In genomic region chr13:73488707-73489106, GRCm38 (mm10) we compare ENCODE assay signal across 27 mouse cellular contexts. TPM values are rescaled to one million over a fixed set of nuclear protein-coding genes. Genes with fewer than 3 reads are reported as not detected.
DNase-seq lines count a peak whose midpoint lies in the region; ATAC-seq lines count a peak whose summit lies in the region.
"Had no signal": no experiment of that assay in that cellular context is flagged by ENCODE, and none has a peak within 500 bp of the region (broad histone marks: within the 10 kb centered on the region; RNA-seq: fewer than 3 reads in every experiment).

No protein-coding gene starts in this region.

- WGBS in liver, embryonic 13.5 days (ENCODE audit: insufficient replicate concordance), result 59% methylated on average over 9 of the region's 9 CpGs
- WGBS in liver, embryonic 11.5 days, result 72% methylated on average over 9 of the region's 9 CpGs
- 91% methylated on average over 9 of the region's 9 CpGs for WGBS in forebrain, embryonic 16.5 days

- no peak for DNase-seq in liver, embryonic 13.5 days
- no peak for DNase-seq in liver, embryonic 11.5 days (ENCODE audit: low spot score)
- no peak for DNase-seq in ovary, adult 18-20 months (ENCODE audit: low spot score)
- no peak for DNase-seq in heart, postnatal 4 days
- DNase-seq: adrenal gland, postnatal 14 days; cerebellum, adult 2 months; gastrocnemius, postnatal 36 days; kidney, postnatal 4 days; lung, adult 18-20 months; lung, postnatal 14 days; right cerebral cortex, postnatal 25 days had no signal

- peaks cover 100% of the 10 kb centered on the region for H3K36me3 ChIP-seq in liver, embryonic 13.5 days
- H3K36me3 ChIP-seq in liver, embryonic 11.5 days (ENCODE audit: control insufficient read depth, insufficient read depth, low read length), result peaks cover 55% of the 10 kb centered on the region
- peaks cover 80% of the 10 kb centered on the region for H3K36me3 ChIP-seq in megakaryocyte, embryonic 14.5 days (replicated peaks; ENCODE audit: low read length)
- H3K36me3 ChIP-seq in forebrain, embryonic 16.5 days (ENCODE audit: control insufficient read depth, insufficient read depth), result peaks cover 24% of the 10 kb centered on the region

- no peak overlapping the region for H3K4me3 ChIP-seq in liver, embryonic 13.5 days (replicated peaks)
- no peak overlapping the region for H3K4me3 ChIP-seq in liver, embryonic 11.5 days (ENCODE audit: low read depth, low read length)
- peak overlapping the region; percentile 44 for H3K4me3 ChIP-seq in megakaryocyte, embryonic 14.5 days (replicated peaks)
- H3K4me3 ChIP-seq in forebrain, embryonic 16.5 days (replicated peaks; ENCODE audit: low read length), result no peak overlapping the region
- H3K4me3 ChIP-seq: forebrain, embryonic 12.5 days; hindbrain, embryonic 13.5 days; kidney, embryonic 15.5 days; limb, embryonic 12.5 days; myocyte had no signal

- no peak for ATAC-seq in liver, embryonic 13.5 days (ENCODE audit: low read depth)
- ATAC-seq in liver, embryonic 11.5 days (replicated peaks; ENCODE audit: low FRiP score), result no peak
- ATAC-seq in CD4-positive, CD25-positive, alpha-beta regulatory T cell, adult 4 months, result peak; percentile 56
- peak; percentile 69 for ATAC-seq in common myeloid progenitor, adult 5-6 weeks (replicated peaks; ENCODE audit: low read depth, poor library complexity, severe bottlenecking)
- no peak for ATAC-seq in forebrain, embryonic 16.5 days
- ATAC-seq: intestine, embryonic 16.5 days; Patski had no signal

- H3K4me1 ChIP-seq in liver, embryonic 13.5 days (replicated peaks), result peaks cover 97% of the 10 kb centered on the region
- peaks cover 37% of the 10 kb centered on the region for H3K4me1 ChIP-seq in liver, embryonic 11.5 days (replicated peaks; ENCODE audit: control insufficient read depth, insufficient read depth, low read length)
- H3K4me1 ChIP-seq in megakaryocyte, embryonic 14.5 days, result peaks cover 63% of the 10 kb centered on the region
- peaks cover 6% of the 10 kb centered on the region; the same call in 1 of the 2 replicates for H3K4me1 ChIP-seq in forebrain, embryonic 16.5 days (replicated peaks; ENCODE audit: control insufficient read depth, insufficient read depth, low read length)
- H3K4me1 ChIP-seq: forebrain, embryonic 12.5 days; kidney, embryonic 15.5 days; limb, embryonic 12.5 days had no signal

- H3K27ac ChIP-seq in liver, embryonic 13.5 days, result peak overlapping the region; percentile 70
- H3K27ac ChIP-seq in liver, embryonic 11.5 days (ENCODE audit: low read depth, low read length), result no peak overlapping the region
- H3K27ac ChIP-seq in forebrain, embryonic 16.5 days (ENCODE audit: low read length), result no peak overlapping the region
- H3K27ac ChIP-seq: forebrain, embryonic 12.5 days; hindbrain, embryonic 13.5 days; kidney, embryonic 15.5 days; limb, embryonic 12.5 days; stomach, postnatal 0 days had no signal

- no peaks in the 10 kb centered on the region for H3K9me3 ChIP-seq in liver, embryonic 13.5 days (replicated peaks)
- no peaks in the 10 kb centered on the region for H3K9me3 ChIP-seq in liver, embryonic 11.5 days (ENCODE audit: control insufficient read depth, low read length)
- H3K9me3 ChIP-seq in megakaryocyte, embryonic 14.5 days, result peaks cover 15% of the 10 kb centered on the region
- H3K9me3 ChIP-seq in forebrain, embryonic 16.5 days (ENCODE audit: control insufficient read depth, low read length), result peaks cover 11% of the 10 kb centered on the region
- H3K9me3 ChIP-seq: kidney, embryonic 15.5 days had no signal

- H3K27me3 ChIP-seq in liver, embryonic 13.5 days, result no peaks in the 10 kb centered on the region
- H3K27me3 ChIP-seq in liver, embryonic 11.5 days (replicated peaks; ENCODE audit: control insufficient read depth, insufficient read depth, low read length), result no peaks in the 10 kb centered on the region
- no peaks in the 10 kb centered on the region for H3K27me3 ChIP-seq in megakaryocyte, embryonic 14.5 days (replicated peaks)
- no peaks in the 10 kb centered on the region for H3K27me3 ChIP-seq in forebrain, embryonic 16.5 days (replicated peaks; ENCODE audit: control insufficient read depth, insufficient read depth, low read length)
- H3K27me3 ChIP-seq: forebrain, embryonic 12.5 days; hindbrain, embryonic 13.5 days; kidney, embryonic 15.5 days; limb, embryonic 12.5 days; Patski had no signal

- no peak overlapping the region for H3K9ac ChIP-seq in liver, embryonic 13.5 days
- no peak overlapping the region for H3K9ac ChIP-seq in liver, embryonic 11.5 days (ENCODE audit: low read depth, low read length)
- no peak overlapping the region for H3K9ac ChIP-seq in forebrain, embryonic 16.5 days (replicated peaks; ENCODE audit: low read depth, low read length)
- H3K9ac ChIP-seq: forebrain, embryonic 12.5 days; hindbrain, embryonic 13.5 days; kidney, embryonic 15.5 days; limb, embryonic 12.5 days had no signal

- no peak overlapping the region for H3K4me2 ChIP-seq in liver, embryonic 13.5 days
- no peak overlapping the region for H3K4me2 ChIP-seq in liver, embryonic 11.5 days
- H3K4me2 ChIP-seq in forebrain, embryonic 16.5 days (ENCODE audit: low read length), result no peak overlapping the region
- H3K4me2 ChIP-seq: forebrain, embryonic 12.5 days; hindbrain, embryonic 13.5 days; kidney, embryonic 15.5 days; limb, embryonic 12.5 days; midbrain, embryonic 11.5 days had no signal

RNA-seq across cellular contexts. Expression of gene Lpcat1, which starts 21.7 kb away (rescaled TPM):
- polyA plus RNA-seq in liver, embryonic 13.5 days (2015; fragmentation: Nextera tagmentation; extraction: Ambion mirVana), result 77.9 and 83.7 TPM in 2 replicates
- polyA plus RNA-seq in liver, embryonic 11.5 days (2014; fragmentation: Nextera tagmentation; extraction: Ambion mirVana), result 81.9 and 84.0 TPM in 2 replicates
- 10 to 100 TPM; 29.0 to 34.0 TPM for polyA plus RNA-seq in CD4-positive, CD25-positive, alpha-beta regulatory T cell, adult 4 months (2017; shearing (Covaris generic))
- total RNA-seq in common myeloid progenitor, adult 5-6 weeks (2017), result 14.2 and 18.7 TPM in 2 replicates
- 1.8 and 3.8 TPM in 2 replicates for polyA plus RNA-seq in megakaryocyte, embryonic 14.5 days (2012; ENCODE audit: insufficient read depth, low replicate concordance)
- polyA plus RNA-seq in forebrain, embryonic 16.5 days (2015; fragmentation: Nextera tagmentation; extraction: Ambion mirVana), result 62.3 and 64.7 TPM in 2 replicates
- total RNA-seq in heart, postnatal 4 days (2021), result 10 to 100 TPM; 12.7 to 14.2 TPM

RNA-seq across cellular contexts. Expression of gene Slc6a3, which starts 47.8 kb away (rescaled TPM):
- polyA plus RNA-seq in liver, embryonic 13.5 days (2015; fragmentation: Nextera tagmentation; extraction: Ambion mirVana), result 0.70 and 1.0 TPM in 2 replicates
- polyA plus RNA-seq in liver, embryonic 11.5 days (2014; fragmentation: Nextera tagmentation; extraction: Ambion mirVana), result 0.70 and 1.2 TPM in 2 replicates
- polyA plus RNA-seq in CD4-positive, CD25-positive, alpha-beta regulatory T cell, adult 4 months (2017; shearing (Covaris generic)), result not detected
- not detected in 2 replicates for total RNA-seq in common myeloid progenitor, adult 5-6 weeks (2017)
- polyA plus RNA-seq in megakaryocyte, embryonic 14.5 days (2012; ENCODE audit: insufficient read depth, low replicate concordance), result 0.48 and 0.96 TPM in 2 replicates
- polyA plus RNA-seq in forebrain, embryonic 16.5 days (2015; fragmentation: Nextera tagmentation; extraction: Ambion mirVana), result 0.14 and 1.1 TPM in 2 replicates
- not detected for total RNA-seq in heart, postnatal 4 days (2021)
- total RNA-seq: gastrocnemius, postnatal 36 days had no signal
- polyA plus RNA-seq: C2C12; heart, postnatal 0 days; myocyte; neural tube, embryonic 14.5 days; Patski; stomach, postnatal 0 days had no signal

Comparison
In these comparisons a context has a peak if more than half of its experiments do, and no peak if none do; other contexts are left out.
1. ATAC-seq: peak in CD4-positive, CD25-positive, alpha-beta regulatory T cell, adult 4 months (single experiment) and common myeloid progenitor, adult 5-6 weeks (single experiment); none in liver, embryonic 13.5 days (single experiment), liver, embryonic 11.5 days (single experiment) and forebrain, embryonic 16.5 days (single experiment).